Mouse (Mus musculus): Measurements from ENCODE around the gene Olfr1215. TPM values are rescaled to one million over a fixed set of nuclear protein-coding genes. Genes with fewer than 3 reads are reported as not detected.

Gene Olfr1215
- polyA plus RNA-seq (2014; fragmentation: Illumina TruSeq; extraction: RNeasy Lipid Tissue Mini Kit (QIAGEN cat#74804); ENCODE audit: low read depth, low replicate concordance): not detected

DNA sequence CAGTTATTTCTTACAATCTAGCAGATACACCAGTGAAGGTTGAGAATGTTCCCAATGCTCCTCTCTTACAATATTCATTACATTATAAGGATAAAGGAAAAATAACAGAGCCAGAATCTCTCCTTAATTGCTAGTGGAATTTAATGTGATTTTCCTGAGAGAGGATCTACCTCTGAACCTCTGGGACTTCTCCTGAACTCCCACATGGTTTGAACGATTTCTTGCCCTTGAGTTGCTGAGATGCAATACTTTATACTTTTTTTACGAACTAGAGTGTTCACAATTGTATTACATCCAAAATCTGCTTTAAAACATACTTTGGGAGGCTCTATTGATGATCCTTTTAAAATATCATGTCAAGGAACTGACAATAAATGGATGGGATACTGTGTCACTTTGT is at the start of gene Olfr1215:
Gene Olfr1215 (minus strand): TSS at position 101 of the 400 bp plus-strand sequence.

DNA sequence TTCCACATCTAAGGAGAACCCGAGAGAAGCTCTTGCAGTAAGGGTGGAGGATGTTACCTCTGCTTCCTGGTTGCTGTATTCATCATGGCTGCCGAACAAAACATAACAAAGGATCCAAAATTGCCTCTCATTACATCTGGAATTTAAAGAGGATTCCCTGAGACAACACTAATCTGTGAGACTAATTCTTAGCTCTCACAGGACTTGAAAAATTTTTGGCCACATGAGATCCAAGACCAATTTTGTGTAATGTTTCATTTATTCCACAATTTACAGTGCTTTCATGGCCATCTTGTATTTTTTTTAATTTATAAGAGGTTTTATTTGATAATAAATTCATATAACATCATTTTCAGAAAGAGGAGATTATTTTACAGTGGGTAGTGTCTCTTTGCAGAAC is 25.2 kb upstream of the Olfr1215 start, which contains the start of gene Olfr1217:
Gene Olfr1217 (minus strand): TSS at position 101 of the 400 bp plus-strand sequence.

DNA sequence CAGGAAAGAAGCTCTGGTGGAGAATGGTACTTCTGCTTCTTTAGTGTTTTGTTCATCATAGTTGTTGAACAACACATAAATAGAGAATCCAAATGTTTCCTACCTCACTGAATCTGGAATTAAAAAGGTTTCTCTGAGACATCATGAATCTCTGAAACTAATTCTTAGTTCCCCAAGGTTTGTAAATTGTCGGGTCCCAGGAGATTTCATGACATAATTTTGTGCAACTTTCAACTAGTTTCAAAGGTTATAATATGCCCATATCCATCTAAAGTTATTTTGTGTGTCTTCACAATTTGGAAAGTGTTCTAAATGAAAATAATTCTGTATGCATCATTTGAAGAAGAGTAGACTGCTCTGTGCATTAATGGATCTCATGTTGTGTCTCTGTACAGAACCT is 11.5 kb upstream of the Olfr1215 start, which contains the start of gene Olfr1216:
Gene Olfr1216 (minus strand): TSS at position 101 of the 400 bp plus-strand sequence.

DNA sequence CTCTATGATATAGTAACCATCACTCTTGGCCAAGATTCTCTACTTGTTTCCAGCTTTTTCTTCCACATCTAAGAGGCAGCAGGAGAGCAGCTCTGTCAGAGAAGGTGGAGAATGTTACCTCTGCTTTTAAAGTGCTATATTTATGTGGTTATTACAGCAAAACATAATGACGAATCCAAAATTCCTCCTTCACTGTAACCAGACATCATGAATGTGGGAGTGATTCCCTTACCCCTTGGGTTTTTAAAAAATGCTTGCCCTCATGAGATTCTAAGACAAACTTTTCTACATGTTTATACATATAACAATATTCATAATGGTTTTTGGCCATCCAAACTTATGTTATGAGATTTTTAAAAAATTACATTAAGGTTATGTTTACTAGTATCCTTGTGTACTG is 14.2 kb downstream of the Olfr1215 start, which contains the start of gene Olfr1214:
Gene Olfr1214 (minus strand): TSS at position 101 of the 400 bp plus-strand sequence.

DNA sequence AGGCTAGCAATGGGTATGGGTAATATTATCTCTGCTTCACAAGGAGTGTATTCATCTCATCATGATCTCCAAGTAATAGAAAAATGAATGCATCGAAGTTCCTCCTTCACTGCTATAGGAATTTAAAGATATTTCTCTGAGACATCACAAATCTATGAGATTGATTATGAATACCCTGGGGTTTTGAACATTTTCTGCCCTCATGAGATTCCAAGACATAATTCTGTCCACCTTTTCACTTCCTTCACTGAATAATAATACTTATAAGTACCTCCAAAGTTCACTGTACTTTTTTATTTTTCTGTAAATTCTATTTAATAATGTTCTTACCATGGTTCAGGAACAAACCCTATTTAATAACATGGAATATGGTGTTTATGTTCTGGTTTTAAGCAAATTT is 26.6 kb downstream of the Olfr1215 start, which contains the start of gene Gm13762:
Gene Gm13762 (minus strand): TSS at position 101 of the 400 bp plus-strand sequence.

DNA sequence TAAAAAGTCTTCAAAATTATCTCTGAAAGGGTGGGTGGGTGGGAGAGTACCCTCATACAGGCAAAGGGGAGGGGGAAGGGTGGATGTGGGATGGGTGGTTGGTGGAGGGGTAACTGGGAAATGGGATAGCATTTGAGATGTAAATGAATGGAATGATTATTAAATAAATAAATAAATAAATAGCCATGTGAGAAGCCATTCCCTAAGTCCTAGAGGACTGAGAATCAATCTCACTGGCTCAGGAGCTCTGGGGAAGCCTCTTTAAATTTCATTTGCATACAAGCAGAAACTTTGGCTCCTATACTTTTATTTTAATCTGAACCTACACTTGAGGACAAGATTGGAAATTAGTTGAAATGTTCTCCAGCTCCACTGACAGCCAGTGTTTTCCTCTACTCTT is 53.1 kb downstream of the Olfr1215 start, which contains the start of gene Olfr1212:
Gene Olfr1212 (plus strand): TSS at position 301 of the 400 bp plus-strand sequence.

Other genes with a start within 250 kb of the Olfr1215 start
- gene Olfr1199, start 246.5 kb downstream of the Olfr1215 start, polyA plus RNA-seq (2014; fragmentation: Illumina TruSeq; extraction: RNeasy Lipid Tissue Mini Kit (QIAGEN cat#74804); ENCODE audit: low read depth, low replicate concordance): not detected
- not detected for gene Olfr1200, start 236.5 kb downstream of the Olfr1215 start, polyA plus RNA-seq (2014; fragmentation: Illumina TruSeq; extraction: RNeasy Lipid Tissue Mini Kit (QIAGEN cat#74804); ENCODE audit: low read depth, low replicate concordance)
- not detected for gene Olfr1201, start 213.9 kb downstream of the Olfr1215 start, polyA plus RNA-seq (2014; fragmentation: Illumina TruSeq; extraction: RNeasy Lipid Tissue Mini Kit (QIAGEN cat#74804); ENCODE audit: low read depth, low replicate concordance)
- not detected for gene Olfr1202, start 192.5 kb downstream of the Olfr1215 start, polyA plus RNA-seq (2014; fragmentation: Illumina TruSeq; extraction: RNeasy Lipid Tissue Mini Kit (QIAGEN cat#74804); ENCODE audit: low read depth, low replicate concordance)
- not detected for gene Olfr1205, start 177.2 kb downstream of the Olfr1215 start, polyA plus RNA-seq (2014; fragmentation: Illumina TruSeq; extraction: RNeasy Lipid Tissue Mini Kit (QIAGEN cat#74804); ENCODE audit: low read depth, low replicate concordance)
- not detected for gene Olfr1204, start 157.7 kb downstream of the Olfr1215 start, polyA plus RNA-seq (2014; fragmentation: Illumina TruSeq; extraction: RNeasy Lipid Tissue Mini Kit (QIAGEN cat#74804); ENCODE audit: low read depth, low replicate concordance)
- not detected for gene Olfr1206, start 143.7 kb downstream of the Olfr1215 start, polyA plus RNA-seq (2014; fragmentation: Illumina TruSeq; extraction: RNeasy Lipid Tissue Mini Kit (QIAGEN cat#74804); ENCODE audit: low read depth, low replicate concordance)
- gene Olfr1208, start 104.7 kb downstream of the Olfr1215 start, polyA plus RNA-seq (2014; fragmentation: Illumina TruSeq; extraction: RNeasy Lipid Tissue Mini Kit (QIAGEN cat#74804); ENCODE audit: low read depth, low replicate concordance): not detected
- gene Olfr1209, start 91.8 kb downstream of the Olfr1215 start, polyA plus RNA-seq (2014; fragmentation: Illumina TruSeq; extraction: RNeasy Lipid Tissue Mini Kit (QIAGEN cat#74804); ENCODE audit: low read depth, low replicate concordance): not detected
- not detected for gene Olfr1211, start 68.9 kb downstream of the Olfr1215 start, polyA plus RNA-seq (2014; fragmentation: Illumina TruSeq; extraction: RNeasy Lipid Tissue Mini Kit (QIAGEN cat#74804); ENCODE audit: low read depth, low replicate concordance)
- gene Olfr1212, start 53.0 kb downstream of the Olfr1215 start, polyA plus RNA-seq (2014; fragmentation: Illumina TruSeq; extraction: RNeasy Lipid Tissue Mini Kit (QIAGEN cat#74804); ENCODE audit: low read depth, low replicate concordance): not detected
- not detected for gene Gm13762, start 26.7 kb downstream of the Olfr1215 start, polyA plus RNA-seq (2014; fragmentation: Illumina TruSeq; extraction: RNeasy Lipid Tissue Mini Kit (QIAGEN cat#74804); ENCODE audit: low read depth, low replicate concordance)
- not detected for gene Olfr1214, start 14.3 kb downstream of the Olfr1215 start, polyA plus RNA-seq (2014; fragmentation: Illumina TruSeq; extraction: RNeasy Lipid Tissue Mini Kit (QIAGEN cat#74804); ENCODE audit: low read depth, low replicate concordance)
- not detected for gene Olfr1216, start 11.4 kb upstream of the Olfr1215 start, polyA plus RNA-seq (2014; fragmentation: Illumina TruSeq; extraction: RNeasy Lipid Tissue Mini Kit (QIAGEN cat#74804); ENCODE audit: low read depth, low replicate concordance)
- gene Olfr1217, start 25.1 kb upstream of the Olfr1215 start, polyA plus RNA-seq (2014; fragmentation: Illumina TruSeq; extraction: RNeasy Lipid Tissue Mini Kit (QIAGEN cat#74804); ENCODE audit: low read depth, low replicate concordance): not detected
- not detected for gene Olfr1218, start 54.2 kb upstream of the Olfr1215 start, polyA plus RNA-seq (2014; fragmentation: Illumina TruSeq; extraction: RNeasy Lipid Tissue Mini Kit (QIAGEN cat#74804); ENCODE audit: low read depth, low replicate concordance)
- 0.07 TPM for gene Olfr1219, start 76.5 kb upstream of the Olfr1215 start, polyA plus RNA-seq (2014; fragmentation: Illumina TruSeq; extraction: RNeasy Lipid Tissue Mini Kit (QIAGEN cat#74804); ENCODE audit: low read depth, low replicate concordance)
- 0.07 TPM for gene Olfr1220, start 99.9 kb upstream of the Olfr1215 start, polyA plus RNA-seq (2014; fragmentation: Illumina TruSeq; extraction: RNeasy Lipid Tissue Mini Kit (QIAGEN cat#74804); ENCODE audit: low read depth, low replicate concordance)
- gene Olfr1221, start 110.3 kb upstream of the Olfr1215 start, polyA plus RNA-seq (2014; fragmentation: Illumina TruSeq; extraction: RNeasy Lipid Tissue Mini Kit (QIAGEN cat#74804); ENCODE audit: low read depth, low replicate concordance): not detected
- gene Olfr1222, start 126.1 kb upstream of the Olfr1215 start, polyA plus RNA-seq (2014; fragmentation: Illumina TruSeq; extraction: RNeasy Lipid Tissue Mini Kit (QIAGEN cat#74804); ENCODE audit: low read depth, low replicate concordance): not detected
- not detected for gene Olfr1223, start 144.6 kb upstream of the Olfr1215 start, polyA plus RNA-seq (2014; fragmentation: Illumina TruSeq; extraction: RNeasy Lipid Tissue Mini Kit (QIAGEN cat#74804); ENCODE audit: low read depth, low replicate concordance)
- not detected for gene Olfr1224-ps1, start 157.1 kb upstream of the Olfr1215 start, polyA plus RNA-seq (2014; fragmentation: Illumina TruSeq; extraction: RNeasy Lipid Tissue Mini Kit (QIAGEN cat#74804); ENCODE audit: low read depth, low replicate concordance)
- gene Olfr1225, start 167.7 kb upstream of the Olfr1215 start, polyA plus RNA-seq (2014; fragmentation: Illumina TruSeq; extraction: RNeasy Lipid Tissue Mini Kit (QIAGEN cat#74804); ENCODE audit: low read depth, low replicate concordance): not detected
- gene Olfr1226, start 193.1 kb upstream of the Olfr1215 start, polyA plus RNA-seq (2014; fragmentation: Illumina TruSeq; extraction: RNeasy Lipid Tissue Mini Kit (QIAGEN cat#74804); ENCODE audit: low read depth, low replicate concordance): 0.07 TPM
- gene Olfr1228, start 247.1 kb upstream of the Olfr1215 start, polyA plus RNA-seq (2014; fragmentation: Illumina TruSeq; extraction: RNeasy Lipid Tissue Mini Kit (QIAGEN cat#74804); ENCODE audit: low read depth, low replicate concordance): not detected